Mouse (Mus musculus): ENCODE data around the gene Klf13.
A peak's percentile ranks its signal among the peaks of the same experiment; 100 is the strongest.

Klf13 gene

DNA sequence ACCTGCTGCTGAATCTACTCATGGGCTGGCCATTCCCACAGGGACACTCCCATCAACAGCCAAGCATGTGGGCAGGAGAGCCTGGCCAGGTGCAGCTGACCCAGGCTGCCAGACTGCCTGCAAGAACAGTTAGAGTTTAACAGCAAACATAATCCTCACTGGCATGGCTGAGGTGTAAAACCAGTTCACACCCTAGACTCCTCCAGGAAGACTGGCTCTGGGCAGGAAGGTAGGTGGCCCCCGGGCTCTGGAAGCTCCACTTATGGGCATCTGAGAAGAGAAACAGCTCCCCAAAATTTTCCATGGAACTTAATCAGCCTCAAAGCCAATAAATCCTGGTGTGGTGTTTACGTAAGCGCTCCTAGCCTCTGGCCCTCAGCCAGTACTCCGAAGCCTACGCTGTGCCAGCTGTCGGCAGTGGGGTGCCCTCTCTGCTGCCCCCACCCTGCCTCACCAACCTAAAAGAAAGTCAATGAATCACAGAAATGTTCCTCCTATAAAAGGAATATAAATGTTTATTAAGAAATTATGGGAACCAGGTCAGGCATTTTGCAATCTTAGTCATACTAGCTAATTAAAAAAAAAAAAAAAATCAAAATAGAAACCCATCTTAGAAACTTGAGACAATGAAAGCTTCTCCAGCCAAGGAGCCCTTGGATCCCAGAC is 13.8 kb downstream of the Klf13 start:
- DNase-seq: peak; percentile 74

- no peak for DNase-seq
Measured at GRCm38 (mm10) chr7:63924151-63924550, 14.6 kb downstream of the Klf13 start.

DNA sequence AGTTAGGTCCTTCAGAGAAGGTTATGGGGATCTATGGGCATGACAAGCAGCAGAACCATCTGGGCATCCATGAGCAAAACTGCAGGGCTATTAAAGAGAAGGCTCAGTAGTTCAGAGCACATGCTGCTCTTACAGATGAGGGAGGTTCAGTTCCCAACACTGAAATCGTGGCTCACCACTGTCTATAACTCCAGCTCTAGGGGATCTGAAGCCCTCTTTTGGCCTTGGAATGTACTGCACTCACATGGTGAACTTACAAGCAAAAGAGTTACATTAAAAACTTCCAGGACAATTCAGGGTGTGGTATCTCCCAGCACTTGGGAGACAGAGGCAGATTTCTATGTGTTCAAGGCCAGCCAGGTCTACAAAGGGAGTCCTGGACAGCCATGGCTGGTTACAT is 15.7 kb downstream of the Klf13 start:
- no peak for DNase-seq

DNA sequence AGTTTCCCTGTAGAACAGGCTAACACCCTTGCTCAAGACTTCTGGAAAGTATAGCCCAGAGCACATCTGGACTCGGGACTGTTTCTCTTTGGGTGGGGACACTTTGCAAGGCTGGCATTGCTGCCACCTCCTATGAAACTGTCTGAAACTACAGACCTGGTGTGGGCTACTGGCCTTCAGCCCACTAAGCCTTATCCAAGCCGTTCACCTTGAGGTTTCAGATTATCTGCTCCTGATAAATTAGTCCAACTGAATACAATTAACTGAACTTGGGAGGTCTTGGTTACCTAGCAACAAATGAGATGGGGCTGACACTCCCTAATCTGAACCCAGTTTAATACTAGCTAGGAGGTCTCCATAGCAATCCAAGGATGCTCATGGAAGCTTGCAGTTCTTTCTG is 16.1 kb downstream of the Klf13 start:
- DNase-seq: no peak

DNA sequence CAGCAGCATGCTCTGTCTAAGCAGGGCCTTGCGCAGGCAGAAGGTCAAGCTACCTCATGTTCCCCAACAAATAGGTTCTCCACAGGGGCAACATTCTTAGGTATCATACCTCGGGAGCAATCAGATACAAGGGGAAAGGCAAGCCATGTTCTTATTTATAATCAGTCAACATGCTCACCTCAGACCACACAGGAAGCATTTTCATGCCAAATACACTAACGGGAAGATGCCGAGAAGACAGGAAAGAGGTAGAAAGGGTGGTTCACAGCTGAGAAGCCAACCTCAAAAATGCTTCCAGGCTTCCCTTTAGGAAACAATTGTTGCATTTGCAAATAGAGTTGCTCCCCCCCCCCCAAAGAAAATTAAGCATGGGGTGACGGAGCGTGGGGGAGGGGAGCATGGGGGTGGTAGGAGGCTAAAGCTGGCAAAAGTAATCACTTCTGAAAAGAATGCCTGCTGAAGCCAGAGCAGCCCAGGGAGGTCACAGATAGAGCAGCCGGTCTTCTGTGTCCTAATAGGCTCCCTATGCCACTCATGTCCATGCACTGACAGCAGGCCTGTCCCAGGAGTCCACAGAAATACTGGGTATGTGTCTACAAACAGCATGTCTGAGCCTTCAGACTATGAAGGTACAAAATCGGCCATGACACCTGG is 16.7 kb downstream of the Klf13 start:
- DNase-seq: no peak

DNA sequence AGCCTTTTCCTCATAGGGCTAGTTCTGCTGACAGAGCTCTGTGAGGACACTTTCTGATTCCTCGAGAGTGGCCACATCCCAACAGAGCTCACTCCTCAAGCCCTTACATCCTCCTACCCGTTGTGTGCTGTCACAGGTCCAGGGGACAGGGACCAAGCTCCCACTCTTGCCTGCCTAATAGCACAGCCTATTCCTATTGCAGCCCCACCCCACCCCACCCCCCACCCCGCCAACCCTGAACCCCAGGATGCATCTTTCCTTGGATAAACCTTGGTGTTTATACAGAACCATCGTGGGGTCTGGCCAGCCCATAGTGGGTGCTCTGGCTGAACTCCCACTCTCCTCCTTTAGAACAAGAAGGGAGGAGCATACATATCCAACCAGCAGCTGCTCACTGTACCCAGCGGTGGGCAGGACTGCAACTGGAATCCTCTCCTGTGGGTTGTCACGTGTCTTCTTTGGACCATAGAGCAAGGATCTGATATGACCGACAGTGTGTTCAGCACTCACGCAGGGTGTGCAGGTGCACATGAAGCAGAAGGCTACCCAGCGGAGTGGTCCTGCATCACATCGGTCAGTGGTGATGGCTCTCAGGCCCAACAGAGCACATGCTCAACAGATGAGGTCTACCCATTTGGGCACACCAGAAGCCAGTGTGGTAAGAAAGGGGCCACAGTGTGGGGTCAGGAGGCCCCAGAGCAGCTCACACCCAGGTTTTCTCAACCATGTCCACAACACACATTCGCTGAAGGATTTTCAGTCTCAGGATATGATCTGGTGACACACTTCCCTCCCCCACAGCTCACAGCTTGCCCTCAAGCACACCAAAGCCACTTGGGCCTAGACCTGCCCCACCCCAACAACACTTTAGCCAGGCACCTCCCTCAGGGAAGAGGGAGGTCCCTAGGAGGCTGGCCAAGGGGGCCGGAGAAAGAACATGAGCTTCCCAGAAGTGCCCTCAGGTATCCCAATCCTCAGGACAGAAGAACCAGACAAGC is 19.6 kb downstream of the Klf13 start:
- no peak for DNase-seq

- DNase-seq: no peak
Measured at GRCm38 (mm10) chr7:63917693-63918092, 21.0 kb downstream of the Klf13 start.

- no peak for DNase-seq
Measured at GRCm38 (mm10) chr7:63916268-63916907, 22.3 kb downstream of the Klf13 start, which contains the start of gene E030018B13Rik. Gene E030018B13Rik, plus strand, starts transcription at chr7:63916857.

- DNase-seq: no peak
Measured at GRCm38 (mm10) chr7:63914891-63915290, 23.8 kb downstream of the Klf13 start.

DNA sequence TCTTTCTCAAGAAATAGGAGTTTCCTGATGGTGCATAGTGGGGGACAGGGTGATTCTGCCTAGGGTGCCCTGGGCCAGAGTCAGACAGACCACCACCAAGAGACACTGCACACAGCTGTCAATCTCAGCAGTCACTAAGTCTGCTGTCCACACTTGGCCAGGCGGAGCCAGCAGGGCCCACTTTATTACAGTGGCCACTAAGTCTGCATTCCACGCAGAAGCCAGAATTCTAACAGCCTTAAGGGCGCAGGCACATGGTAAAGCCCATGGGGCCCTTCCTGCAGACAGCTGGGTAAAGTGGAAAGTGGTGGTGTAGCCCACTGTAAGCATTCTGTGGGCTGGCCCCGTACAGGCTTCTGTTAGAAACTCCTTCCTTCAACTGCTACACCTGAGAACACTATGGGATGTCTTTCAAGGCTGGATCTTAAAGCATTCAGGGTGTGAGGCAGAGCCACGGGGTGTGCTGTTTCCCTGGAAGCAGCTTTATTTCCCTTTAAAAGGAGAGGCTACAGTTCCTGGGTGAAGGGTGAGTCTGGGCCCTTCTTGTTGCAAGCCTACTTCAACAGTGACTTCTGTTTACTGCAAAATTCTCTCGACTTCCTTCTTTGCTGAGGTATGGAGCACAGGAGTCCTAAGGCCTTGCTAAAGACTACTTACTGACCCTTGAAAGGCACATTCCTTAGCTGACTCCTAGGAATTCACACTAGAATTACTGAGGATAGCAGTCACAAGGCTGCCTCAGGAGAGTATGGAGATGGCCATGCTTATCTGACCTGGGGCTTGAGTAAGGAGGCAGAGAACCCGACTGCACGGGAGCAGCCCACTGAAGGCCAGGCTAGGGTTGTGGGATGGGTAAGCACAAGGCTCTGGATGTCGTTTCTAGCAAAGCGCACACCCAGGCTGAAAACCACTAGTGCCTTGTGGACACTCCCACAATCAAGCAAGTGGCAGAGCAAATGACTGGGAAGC is 24.7 kb downstream of the Klf13 start:
- no peak for DNase-seq

- no peak for DNase-seq
Measured at GRCm38 (mm10) chr7:63912924-63913723, 25.6 kb downstream of the Klf13 start.

GRCm38 (mm10) chr7:63912234-63912810 is 26.4 kb downstream of the Klf13 start:
- DNase-seq: no peak

GRCm38 (mm10) chr7:63911383-63912233 is 27.1 kb downstream of the Klf13 start:
- peak; percentile 62 for DNase-seq

GRCm38 (mm10) chr7:63910912-63911311 is 27.8 kb downstream of the Klf13 start:
- DNase-seq: no peak

DNA sequence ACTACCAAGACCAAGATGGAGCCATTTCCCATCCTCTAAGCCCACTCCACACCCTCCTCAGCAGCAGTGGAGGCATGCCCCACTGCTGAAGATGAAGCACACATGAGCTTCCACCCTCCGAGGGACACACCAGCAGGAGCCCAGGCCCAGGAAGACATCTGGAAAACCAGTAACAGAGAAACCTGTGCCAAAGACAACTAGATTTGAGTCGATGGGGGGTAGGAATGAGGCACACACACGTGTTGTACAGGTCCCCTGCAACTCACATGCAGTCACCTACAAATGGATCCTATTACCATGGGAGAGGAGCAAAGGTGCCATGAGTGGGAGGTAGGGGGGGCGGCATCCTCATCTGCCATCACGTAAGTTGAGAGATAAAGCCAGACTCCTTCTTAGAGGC is 28.5 kb downstream of the Klf13 start:
- DNase-seq: no peak

- no peak for DNase-seq
Measured at GRCm38 (mm10) chr7:63908496-63909285, 30.0 kb downstream of the Klf13 start.

DNA sequence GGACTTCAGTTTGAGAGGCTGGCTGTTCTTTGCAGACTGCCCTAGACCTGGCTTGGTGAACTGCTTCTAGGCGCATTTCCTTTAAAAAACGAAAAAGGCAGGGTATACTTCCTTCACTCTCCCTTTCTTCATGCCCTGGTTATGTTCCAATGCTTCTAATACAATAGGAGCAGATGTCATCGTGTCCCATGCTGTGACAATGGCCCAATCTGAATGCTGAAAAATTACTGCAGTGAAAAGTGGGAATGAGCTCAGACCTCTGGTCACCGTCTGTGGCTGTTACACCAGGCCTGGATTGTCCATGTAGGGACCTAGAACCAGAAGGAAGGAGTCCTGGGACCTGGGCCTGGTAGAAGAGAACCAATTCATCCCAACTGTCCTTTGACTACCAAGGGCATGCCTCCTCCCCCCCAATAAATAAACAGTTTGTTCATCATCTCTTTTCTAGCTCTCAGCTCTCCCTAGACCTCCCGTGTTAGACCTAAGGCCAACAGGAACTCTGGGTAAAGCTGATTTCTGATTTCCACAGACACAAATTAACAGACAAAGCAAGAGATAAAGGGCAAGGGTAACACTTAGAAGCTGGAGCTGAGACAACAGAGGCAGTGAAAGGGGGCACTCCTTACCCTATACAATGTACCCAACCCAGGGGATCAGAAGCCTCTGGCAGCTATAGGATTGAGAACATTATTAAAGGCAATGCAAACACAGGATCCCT is 30.8 kb downstream of the Klf13 start:
- DNase-seq: peak; percentile 70

DNA sequence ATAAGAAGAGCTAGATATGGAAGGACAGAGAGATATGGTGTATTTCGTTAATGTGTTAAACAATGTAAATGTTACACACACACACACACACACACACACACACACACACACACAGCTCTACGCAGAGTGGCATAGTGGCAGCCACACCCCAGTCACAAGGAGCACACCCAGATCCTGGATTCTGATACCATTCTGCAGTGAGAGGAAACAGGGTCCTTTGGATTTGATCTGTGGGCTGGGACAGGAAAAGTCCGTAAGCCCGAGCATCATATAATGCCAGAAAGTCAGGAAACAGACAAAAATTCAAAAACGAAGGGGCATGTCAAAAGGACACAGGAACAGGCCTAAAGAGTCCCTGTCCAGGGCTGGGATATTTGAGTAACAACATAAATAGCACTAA is 33.1 kb downstream of the Klf13 start:
- no peak for DNase-seq
